Mouse (Mus musculus) hindbrain, embryonic 11.5 days (tissue): ENCODE results near the gene Fam120b. TPM values are rescaled to one million over a fixed set of nuclear protein-coding genes. Genes with fewer than 3 reads are reported as not detected.
"Not testable (repeated sequence)": the region's sequence is repeated elsewhere in the genome, so short reads cannot be mapped to it uniquely, and the experiment has no call there.

ENCODE experiments used
- ATAC-seq: fragments of 200-750 bp; cut with Nextera tagmentation; 2 replicates; pipeline ENCODE4 v1.8.0; 2017; ENCODE audit warnings: mild to moderate bottlenecking, moderate TSS enrichment, moderate library complexity; ENCODE audit not compliant: low FRiP score
- DNase-seq: peaks from one replicate; pipeline ENCODE4 v3.0.0-alpha.2; 2015; ENCODE audit warnings: low spot score
- H3K27ac ChIP-seq: fragments of 300-500 bp; sonication (generic); 2 replicates; pipeline ENCODE4 v1.5.1; 2014; ENCODE audit warnings: mild to moderate bottlenecking, low read depth, low read length
- H3K27me3 ChIP-seq: fragments of 300-500 bp; sonication (generic); 2 replicates; pipeline ENCODE4 v1.6.1; 2014; ENCODE audit warnings: mild to moderate bottlenecking, low read length, moderate library complexity, mixed read lengths; ENCODE audit not compliant: control insufficient read depth, insufficient read depth
- H3K36me3 ChIP-seq: fragments of 300-500 bp; sonication (generic); 2 replicates; pipeline ENCODE4 v1.6.1; 2014; ENCODE audit warnings: mild to moderate bottlenecking, low read length, moderate library complexity, mixed read lengths; ENCODE audit not compliant: control insufficient read depth, insufficient read depth
- H3K4me1 ChIP-seq: fragments of 300-500 bp; sonication (generic); replicated peaks from 2 replicates; pipeline ENCODE4 v1.6.1; 2014; ENCODE audit warnings: low read length, mixed read lengths; ENCODE audit not compliant: control insufficient read depth, insufficient read depth
- H3K4me2 ChIP-seq: fragments of 300-500 bp; sonication (generic); replicated peaks from 2 replicates; pipeline ENCODE4 v1.6.1; 2014; ENCODE audit warnings: mild to moderate bottlenecking, low read depth, low read length
- H3K4me3 ChIP-seq: fragments of 300-500 bp; sonication (generic); 2 replicates; pipeline ENCODE4 v1.5.1; 2014; ENCODE audit warnings: low read depth, low read length
- H3K9ac ChIP-seq: fragments of 300-500 bp; sonication (generic); 2 replicates; pipeline ENCODE4 v1.6.1; 2014; ENCODE audit warnings: low read depth, low read length
- H3K9me3 ChIP-seq: fragments of 300-500 bp; sonication (generic); 2 replicates; pipeline ENCODE4 v1.6.1; 2016; ENCODE audit warnings: low read length; ENCODE audit not compliant: control insufficient read depth
- WGBS: fragments of 180-500 bp; shearing (Covaris S2); extraction: QIAGEN DNeasy Blood & Tissue Kit; methylation state at CpG from one replicate; pipeline ENCODE4 v1.1.7; 2014; 5-methylcytosine and 5-hydroxymethylcytosine counted together
- polyA plus RNA-seq: library from polyadenylated mRNA; unstranded; fragments of >200 nt; fragmentation: Nextera tagmentation; extraction: Ambion mirVana; gene quantifications from 2 replicates; pipeline ENCODE4 v1.2.1, GENCODE M21; 2014

The Fam120b gene
- polyA plus RNA-seq, 1 experiment from 2014 or later = 34.7 TPM

- no peak for ATAC-seq
- 86% methylated on average over 3 of the region's 3 CpGs for WGBS
- H3K4me3 ChIP-seq = no peak overlapping the region
- H3K27me3 ChIP-seq = no peaks in the 10 kb centered on the region
- no peak overlapping the region for H3K4me2 ChIP-seq
- no peaks in the 10 kb centered on the region for H3K9me3 ChIP-seq
- no peak for DNase-seq
- peaks cover 2% of the 10 kb centered on the region; the same call in 1 of the 2 replicates for H3K36me3 ChIP-seq
- no peaks in the 10 kb centered on the region for H3K4me1 ChIP-seq
- no peak overlapping the region for H3K9ac ChIP-seq
- no peak overlapping the region for H3K27ac ChIP-seq
These were observed 36.0 kb downstream of the Fam120b start for GRCm38 (mm10) chr17:15432036-15432435.

GRCm38 (mm10) chr17:15434748-15435147 lies 38.7 kb downstream of the Fam120b start:
- DNase-seq (no peak), ATAC-seq (no peak)
- Histone ChIP-seq H3K9me3 (no peaks in the 10 kb centered on the region), H3K27me3 (no peaks in the 10 kb centered on the region), H3K4me3 (no peak overlapping the region), H3K36me3 (no peaks in the 10 kb centered on the region), H3K4me2 (no peak overlapping the region), H3K4me1 (no peaks in the 10 kb centered on the region), H3K27ac (no peak overlapping the region), H3K9ac (no peak overlapping the region)
- WGBS = 81% methylated on average over 3 of the region's 3 CpGs

GRCm38 (mm10) chr17:15440067-15440462 lies 44.1 kb downstream of the Fam120b start:
- peak; percentile 19; the same call in 1 of the 2 replicates for ATAC-seq
- Histone ChIP-seq H3K4me1 (peaks cover 12% of the 10 kb centered on the region), H3K4me2 (no peak overlapping the region)

GRCm38 (mm10) chr17:15440463-15441121 lies 44.6 kb downstream of the Fam120b start:
- peaks cover 12% of the 10 kb centered on the region for H3K4me1 ChIP-seq
- H3K4me3 ChIP-seq = no peak overlapping the region
- no peaks in the 10 kb centered on the region for H3K9me3 ChIP-seq
- 4% methylated on average over 10 of the region's 11 CpGs for WGBS
- peak overlapping the region; percentile 60 for H3K27ac ChIP-seq
- peak; percentile 76 for DNase-seq
- H3K36me3 ChIP-seq = no peaks in the 10 kb centered on the region
- ATAC-seq = peak; percentile 95
- no peaks in the 10 kb centered on the region for H3K27me3 ChIP-seq
- 0 out of 2 replicates have a peak overlapping the region, but pooled peaks have one; percentile 7 for H3K9ac ChIP-seq
- H3K4me2 ChIP-seq = peak overlapping the region; percentile 17; the same call in 1 of the 2 replicates

More at GRCm38 (mm10) chr17:15440067-15440462, 44.1 kb downstream of the Fam120b start:
- no peaks in the 10 kb centered on the region for H3K27me3 ChIP-seq
- H3K9ac ChIP-seq = no peak overlapping the region
- H3K36me3 ChIP-seq = no peaks in the 10 kb centered on the region
- no peak overlapping the region for H3K4me3 ChIP-seq
- 62% methylated on average over 8 of the region's 8 CpGs for WGBS
- peak overlapping the region; percentile 60 for H3K27ac ChIP-seq
- DNase-seq = no peak
- no peaks in the 10 kb centered on the region for H3K9me3 ChIP-seq

- Histone ChIP-seq H3K27me3 (no peaks in the 10 kb centered on the region), H3K4me3 (no peak overlapping the region), H3K4me1 (peaks cover 7% of the 10 kb centered on the region), H3K9me3 (no peaks in the 10 kb centered on the region), H3K36me3 (no peaks in the 10 kb centered on the region), H3K27ac (no peak overlapping the region), H3K9ac (no peak overlapping the region), H3K4me2 (no peak overlapping the region)
- no peak for ATAC-seq
- no peak for DNase-seq
- WGBS = 75% methylated on average over 3 of the region's 3 CpGs
These were observed 49.4 kb downstream of the Fam120b start for GRCm38 (mm10) chr17:15445421-15445820.

- H3K27ac ChIP-seq = no peak overlapping the region
- H3K4me2 ChIP-seq = no peak overlapping the region
- H3K27me3 ChIP-seq = no peaks in the 10 kb centered on the region
- WGBS = 80% methylated on average over 5 of the region's 5 CpGs
- no peaks in the 10 kb centered on the region; the same call in 1 of the 2 replicates for H3K4me1 ChIP-seq
- ATAC-seq (no peak), DNase-seq (no peak)
- H3K9ac ChIP-seq = no peak overlapping the region
- no peak overlapping the region for H3K4me3 ChIP-seq
- no peaks in the 10 kb centered on the region for H3K9me3 ChIP-seq
- H3K36me3 ChIP-seq = no peaks in the 10 kb centered on the region
These were observed 51.8 kb downstream of the Fam120b start for GRCm38 (mm10) chr17:15447831-15448230.

GRCm38 (mm10) chr17:15449144-15449543 lies 53.1 kb downstream of the Fam120b start:
- H3K36me3 ChIP-seq, H3K27ac ChIP-seq, H3K4me2 ChIP-seq, ATAC-seq, DNase-seq, H3K9me3 ChIP-seq, H3K9ac ChIP-seq, H3K4me3 ChIP-seq, H3K4me1 ChIP-seq, H3K27me3 ChIP-seq: not testable (repeated sequence)
- 74% methylated on average over 6 of the region's 6 CpGs for WGBS

- H3K4me1 ChIP-seq = no peaks in the 10 kb centered on the region
- DNase-seq = no peak
- no peak overlapping the region for H3K27ac ChIP-seq
- H3K27me3 ChIP-seq = no peaks in the 10 kb centered on the region
- no peak overlapping the region for H3K4me3 ChIP-seq
- 79% methylated on average over 3 of the region's 3 CpGs for WGBS
- H3K36me3 ChIP-seq = no peaks in the 10 kb centered on the region
- no peak overlapping the region for H3K9ac ChIP-seq
- H3K9me3 ChIP-seq = no peaks in the 10 kb centered on the region
- ATAC-seq = no peak
- no peak overlapping the region for H3K4me2 ChIP-seq
These were observed 53.6 kb downstream of the Fam120b start for GRCm38 (mm10) chr17:15449606-15450005.

- WGBS = 80% methylated on average over 4 of the region's 4 CpGs
- H3K27ac ChIP-seq = no peak overlapping the region
- ATAC-seq = no peak
These were observed 59.2 kb downstream of the Fam120b start for GRCm38 (mm10) chr17:15455203-15455602.

More at GRCm38 (mm10) chr17:15455203-15455602, 59.2 kb downstream of the Fam120b start:
- H3K4me2 ChIP-seq = no peak overlapping the region
- no peak overlapping the region for H3K4me3 ChIP-seq
- H3K36me3 ChIP-seq = no peaks in the 10 kb centered on the region
- H3K27me3 ChIP-seq = no peaks in the 10 kb centered on the region
- no peaks in the 10 kb centered on the region for H3K9me3 ChIP-seq
- no peaks in the 10 kb centered on the region for H3K4me1 ChIP-seq
- H3K9ac ChIP-seq = no peak overlapping the region
- DNase-seq = no peak
